Mouse (Mus musculus) embryonic fibroblast, embryonic 13.5 days (primary cell): Measurements from ENCODE around the gene Mcur1.

Source experiments
- CTCF ChIP-seq: IDR thresholded peaks from 2 replicates; pipeline ENCODE4 v1.5.1; 2011; ENCODE audit warnings: mild to moderate bottlenecking, control low read depth, low read length, moderate library complexity, borderline replicate concordance; ENCODE audit not compliant: insufficient read depth
- POLR2A ChIP-seq: IDR thresholded peaks from 2 replicates; pipeline ENCODE4 v1.6.1; 2011; ENCODE audit warnings: low read depth, mild to moderate bottlenecking, control low read depth, low read length, moderate library complexity

DNA sequence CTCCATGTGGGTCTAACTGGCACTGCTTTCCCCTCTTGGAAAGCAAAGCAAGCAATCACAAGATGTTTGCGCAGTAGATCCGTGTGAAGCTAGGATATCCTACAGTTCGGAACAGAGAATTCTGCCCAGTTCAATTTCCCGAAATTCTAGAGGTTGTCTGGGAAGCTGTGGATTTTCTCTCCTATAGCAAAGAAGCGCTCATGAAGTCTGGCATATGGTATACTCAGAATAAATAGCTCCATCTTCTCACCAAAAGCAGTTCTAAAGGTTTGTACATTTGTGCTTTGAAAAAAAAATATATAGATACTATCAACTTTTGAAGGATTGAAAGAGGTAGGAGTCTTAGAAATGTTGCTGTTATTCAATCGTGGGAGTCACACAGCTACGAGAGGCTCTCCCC lies 64.3 kb downstream of the Mcur1 start:
- TF ChIP-seq CTCF (no peak), POLR2A (no peak)
